Mouse (Mus musculus) kidney, adult 9 months (tissue): Measurements from ENCODE around the gene Wdr17.
"Not testable (repeated sequence)": the region's sequence is repeated elsewhere in the genome, so short reads cannot be mapped to it uniquely, and the experiment has no call there.

Source experiments
- DNase-seq: peaks from one replicate; pipeline ENCODE4 v3.0.0; 2022

The Wdr17 gene

DNA sequence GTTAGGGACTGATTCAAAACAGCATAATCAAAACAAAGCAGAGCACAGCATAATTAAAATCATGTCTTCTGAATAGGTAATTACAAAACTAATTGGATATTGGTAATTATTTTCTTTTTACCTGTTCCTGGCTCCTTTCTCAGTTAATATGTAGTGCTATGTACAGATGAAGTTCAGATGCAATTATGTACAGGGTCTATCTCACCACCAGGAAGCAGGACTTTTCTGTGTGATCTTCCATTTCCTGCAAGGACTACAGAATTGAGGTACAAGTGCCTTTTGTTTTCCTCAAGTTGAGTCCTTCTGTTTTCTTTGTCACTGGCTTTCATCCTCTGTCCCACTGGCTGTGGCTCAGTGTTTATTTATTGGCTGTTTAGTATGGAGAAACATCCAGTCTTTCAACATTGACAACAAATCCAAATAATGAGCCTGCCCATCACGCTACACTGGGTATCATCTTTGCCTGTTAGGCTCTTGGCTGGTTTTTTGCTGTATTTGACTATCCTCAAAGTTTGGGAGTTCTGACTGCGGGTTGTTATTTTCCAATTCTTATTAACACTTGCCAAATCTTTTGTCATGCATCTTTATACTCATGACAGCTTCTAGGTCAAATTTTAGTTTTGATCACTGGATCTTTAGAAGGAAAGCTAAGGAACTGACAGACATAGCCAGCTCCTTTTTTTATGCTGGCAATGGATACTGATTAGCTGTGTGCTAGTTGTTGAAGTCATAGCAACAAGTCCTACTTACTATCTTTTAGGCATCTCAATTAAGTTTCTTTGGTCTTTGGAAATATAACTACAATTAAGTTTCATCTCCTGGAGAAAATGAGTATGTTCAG lies 94.9 kb downstream of the Wdr17 start:
- DNase-seq: no peak

GRCm38 (mm10) chr8:54780134-54780942 lies 106.6 kb downstream of the Wdr17 start:
- peak; percentile 94 for DNase-seq

DNA sequence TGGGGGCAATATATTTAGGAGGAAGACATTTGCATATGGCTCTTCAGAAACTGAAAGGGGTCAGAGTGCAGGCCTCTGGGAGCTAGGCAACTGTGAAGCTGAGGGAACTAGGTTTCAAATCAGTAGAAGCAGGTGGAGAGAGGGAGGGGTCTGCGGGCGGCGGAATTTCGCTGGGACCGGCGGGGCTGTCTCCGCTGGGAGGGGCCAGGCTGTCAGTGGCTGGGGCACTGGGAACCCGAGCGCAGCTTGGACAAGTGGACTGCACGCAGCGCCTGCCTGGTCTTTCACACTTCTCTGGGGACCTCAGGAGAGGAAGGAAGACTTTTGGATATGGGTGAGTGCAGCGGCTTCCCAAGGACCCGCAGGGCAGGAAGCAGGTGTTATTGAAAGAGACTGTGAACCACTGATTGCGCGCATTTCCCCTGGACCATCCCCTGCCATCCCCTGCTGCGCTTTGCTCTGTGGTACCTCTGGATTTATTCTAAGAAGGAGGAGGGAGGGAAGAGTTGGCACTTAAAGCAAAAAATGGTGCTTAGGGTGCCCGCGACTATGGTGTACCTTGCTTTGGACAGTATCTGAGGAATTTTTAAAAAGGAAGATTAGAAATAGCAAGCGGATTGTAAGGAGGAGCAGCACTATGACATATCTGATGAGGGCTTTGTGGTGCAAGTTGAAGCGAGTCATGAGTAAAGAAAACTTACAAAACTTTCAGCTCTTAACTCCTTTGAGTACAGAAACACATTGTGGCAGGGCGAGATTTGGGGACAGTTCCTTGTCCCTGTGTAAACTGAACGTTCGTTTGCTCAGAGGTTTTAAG lies 107.5 kb downstream of the Wdr17 start:
- DNase-seq: peak; percentile 75

DNA sequence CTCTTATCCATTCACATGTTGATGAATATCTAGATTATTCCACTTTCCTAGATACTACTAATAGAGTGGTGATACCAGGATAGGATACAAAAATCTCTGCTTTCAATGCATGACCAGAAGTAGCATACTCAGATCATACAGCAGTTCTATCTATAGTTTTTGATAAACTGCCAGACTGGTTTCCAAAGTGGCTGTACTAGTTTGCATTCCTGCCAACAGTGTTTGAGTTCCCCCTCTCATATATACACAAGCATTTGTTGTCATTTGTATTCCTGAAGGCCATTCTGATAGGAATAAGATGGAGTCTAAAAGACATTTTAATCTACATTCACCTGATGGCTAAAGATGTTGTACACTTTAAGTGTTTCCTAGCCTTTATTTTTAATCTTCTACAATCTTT lies 110.0 kb downstream of the Wdr17 start:
- no peak for DNase-seq

- DNase-seq: peak; percentile 68
These were observed 110.7 kb downstream of the Wdr17 start for GRCm38 (mm10) chr8:54776241-54776640.

GRCm38 (mm10) chr8:54757646-54758045 lies 129.3 kb downstream of the Wdr17 start:
- DNase-seq: no peak

- peak; percentile 17 for DNase-seq
These were observed 150.2 kb downstream of the Wdr17 start for GRCm38 (mm10) chr8:54736660-54737312.

DNA sequence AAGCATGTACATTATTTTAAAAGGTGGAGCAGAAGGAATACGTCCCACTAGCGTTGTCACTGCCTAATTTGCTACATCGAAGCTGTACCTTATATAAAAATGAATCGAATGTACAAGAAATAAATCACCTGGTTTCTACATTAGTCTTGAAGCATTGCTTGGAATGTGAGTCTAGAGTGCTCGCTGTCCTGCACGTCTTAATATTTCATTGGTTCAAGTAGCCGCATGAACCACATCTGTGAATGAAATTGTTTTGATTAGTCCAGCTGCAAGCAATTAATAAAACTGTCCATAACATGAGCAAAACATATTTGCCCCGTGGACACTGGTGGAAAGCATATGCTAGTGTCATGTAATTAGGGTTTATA lies 162.3 kb downstream of the Wdr17 start:
- DNase-seq: no peak

DNA sequence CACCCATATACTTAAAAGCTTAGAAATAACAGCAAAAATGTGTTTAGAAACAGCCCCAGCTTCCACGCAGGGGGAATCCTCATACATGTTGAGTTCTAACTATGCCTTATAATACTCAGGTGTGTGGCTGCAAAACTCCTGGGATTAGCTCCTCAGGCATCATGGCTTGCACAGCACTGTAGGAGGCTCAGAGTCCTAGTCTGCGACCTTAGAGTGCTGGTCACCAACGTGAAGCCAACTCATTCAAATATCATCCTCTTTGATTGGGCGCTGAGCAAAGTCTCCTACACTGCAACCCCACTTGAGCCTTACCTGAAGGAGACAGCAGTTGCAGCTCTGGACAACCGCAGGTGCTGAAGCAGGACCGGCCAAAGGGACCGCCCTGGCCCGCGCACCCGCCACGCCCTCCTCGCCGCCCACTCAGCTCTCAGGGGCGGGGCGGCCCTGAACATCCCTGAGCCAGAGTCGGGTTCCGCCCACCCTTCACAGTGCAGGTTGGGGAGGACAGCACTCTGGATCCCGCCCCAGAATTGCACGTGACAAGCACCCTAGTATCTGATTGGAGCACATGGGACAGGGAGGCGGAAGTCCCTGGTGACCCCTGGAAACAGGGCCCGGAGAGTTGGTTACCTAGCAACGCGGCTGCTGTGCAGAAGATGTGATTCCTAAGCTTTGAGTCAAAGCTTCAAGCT lies 162.9 kb downstream of the Wdr17 start:
- peak; percentile 93 for DNase-seq

- DNase-seq: no peak
These were observed 168.5 kb downstream of the Wdr17 start for GRCm38 (mm10) chr8:54718515-54718914.

DNA sequence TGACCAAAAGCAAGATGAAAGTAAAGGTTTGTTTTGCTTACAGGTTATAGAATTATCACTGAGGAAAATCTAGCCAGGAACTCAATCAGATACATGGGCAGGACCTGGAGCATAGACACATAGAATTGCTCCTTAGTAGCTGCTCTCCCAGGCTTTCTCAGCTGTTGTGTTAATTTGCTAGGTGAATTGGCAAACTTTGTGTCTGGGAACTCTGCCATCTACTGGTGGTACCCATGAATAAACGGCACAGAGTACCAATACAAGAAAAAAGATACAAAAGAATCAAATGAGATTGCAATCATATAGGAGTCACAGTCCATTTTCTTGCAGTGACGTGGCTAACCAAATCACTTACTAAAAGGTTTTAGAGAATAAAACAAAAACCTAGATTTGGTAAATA lies 181.2 kb downstream of the Wdr17 start:
- peak; percentile 6 for DNase-seq

- DNase-seq: no peak
These were observed 215.2 kb downstream of the Wdr17 start for GRCm38 (mm10) chr8:54671806-54672205.

DNA sequence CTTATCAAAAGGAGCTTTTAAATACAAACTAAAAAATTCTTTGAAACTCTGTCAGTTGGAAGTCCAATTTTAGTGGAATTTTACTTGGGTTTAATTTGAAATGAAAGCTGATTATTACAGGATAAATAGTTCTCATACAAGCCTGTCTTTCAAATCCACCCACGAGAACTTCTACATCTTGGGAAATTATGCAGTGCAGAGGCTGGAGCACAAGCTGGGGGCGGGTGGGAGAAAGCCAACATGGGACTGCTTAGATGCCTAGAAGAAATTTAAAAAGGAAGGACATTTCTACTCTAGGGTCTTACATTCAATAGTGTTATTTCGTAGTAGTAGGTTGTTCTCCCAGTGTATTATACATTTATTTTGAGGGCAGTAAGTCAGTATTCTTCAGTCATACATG lies 219.2 kb downstream of the Wdr17 start:
- DNase-seq: no peak

- peak; percentile 73 for DNase-seq
These were observed 226.3 kb downstream of the Wdr17 start for GRCm38 (mm10) chr8:54660675-54661074.

DNA sequence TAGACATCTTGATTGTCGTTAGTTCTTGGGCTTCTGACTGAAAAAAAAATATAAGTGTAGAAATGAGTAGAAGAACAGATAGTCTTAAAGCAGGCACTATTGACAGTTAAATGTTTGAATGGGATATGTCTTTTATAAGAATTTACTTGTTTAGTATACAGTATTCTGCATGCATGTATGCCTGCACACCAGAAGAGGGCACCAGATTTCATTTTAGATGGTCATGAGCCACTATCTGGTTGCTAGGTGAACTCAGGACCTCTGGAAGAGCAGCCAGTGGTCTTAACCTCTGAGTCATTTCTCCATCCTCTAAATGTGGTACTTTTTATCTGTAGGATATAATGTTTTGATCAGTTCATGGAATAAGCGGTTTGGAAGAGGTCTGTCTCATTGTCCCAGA lies 227.3 kb downstream of the Wdr17 start:
- DNase-seq: no peak

DNA sequence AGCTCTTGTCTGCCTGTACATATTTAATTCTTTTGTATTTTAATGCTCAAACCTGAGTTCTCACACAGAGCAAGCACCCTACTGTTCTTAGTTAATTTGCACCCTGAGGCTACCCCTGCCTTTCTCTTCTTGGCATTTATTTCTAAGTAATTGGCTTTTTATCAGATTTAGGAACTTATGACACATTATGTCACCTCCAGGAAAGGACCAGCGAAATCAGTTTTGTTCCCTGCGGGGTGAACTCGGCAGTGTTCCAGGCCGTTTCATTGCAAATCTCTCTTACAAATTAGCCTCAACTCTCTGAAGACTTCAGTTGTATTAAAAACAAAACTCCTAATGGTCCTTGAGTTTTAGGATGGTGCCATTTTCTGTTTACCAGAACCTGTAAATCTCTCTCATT lies 248.3 kb downstream of the Wdr17 start:
- peak; percentile 16 for DNase-seq

GRCm38 (mm10) chr8:54616710-54617109 lies 270.3 kb downstream of the Wdr17 start:
- not testable (repeated sequence) for DNase-seq

GRCm38 (mm10) chr8:54610238-54610637 lies 276.7 kb downstream of the Wdr17 start:
- peak; percentile 41 for DNase-seq

DNA sequence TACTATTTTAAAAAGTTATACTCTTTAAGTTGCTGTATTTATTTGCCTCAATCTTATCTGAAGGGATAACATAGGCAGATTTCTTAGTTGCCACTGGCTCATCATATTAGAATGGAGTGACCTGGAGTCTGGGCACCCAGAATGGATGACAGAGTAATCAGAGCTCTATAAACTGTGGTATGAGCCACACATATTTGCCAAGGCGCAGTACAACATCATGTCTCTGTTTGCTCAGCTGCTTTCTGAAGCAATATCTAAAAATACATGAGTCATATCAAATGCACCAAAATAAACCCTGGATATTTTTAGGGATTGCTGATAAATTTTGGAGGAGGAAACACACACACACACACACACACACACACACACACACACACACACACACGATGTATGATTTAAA lies 277.6 kb downstream of the Wdr17 start:
- DNase-seq: no peak

- DNase-seq: no peak
These were observed 283.5 kb downstream of the Wdr17 start for GRCm38 (mm10) chr8:54603440-54603839.

GRCm38 (mm10) chr8:54600671-54601251 lies 286.2 kb downstream of the Wdr17 start, which contains the start of gene Spata4:
Spata4 (plus strand) TSS chr8:54600781.
- no peak for DNase-seq

DNA sequence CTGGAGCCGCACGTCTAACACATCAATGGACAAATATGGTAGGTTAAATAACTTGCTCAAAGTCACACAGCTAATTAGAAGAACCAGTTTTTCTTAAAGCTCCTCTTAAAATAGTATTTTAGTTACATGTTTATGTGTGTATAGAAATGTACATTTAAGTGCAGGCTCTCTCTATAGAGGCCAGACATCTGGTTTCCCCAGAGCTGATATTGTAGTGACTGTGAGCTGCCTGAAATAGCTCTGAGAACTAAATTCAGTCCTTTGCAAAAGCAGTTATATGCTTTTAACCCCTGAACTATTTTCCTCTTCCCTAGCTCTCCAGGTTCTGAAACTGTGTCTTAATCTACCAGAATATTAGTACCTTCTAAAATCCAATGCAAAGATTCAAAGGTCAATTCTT lies 289.6 kb downstream of the Wdr17 start:
- DNase-seq: no peak
